Mouse (Mus musculus) limb, embryonic 14.5 days (tissue): ENCODE data around the gene Mars2. TPM values are rescaled to one million over a fixed set of nuclear protein-coding genes. Genes with fewer than 3 reads are reported as not detected.

Experiments used
- ATAC-seq: fragments of 200-750 bp; cut with Nextera tagmentation; 2 replicates; pipeline ENCODE4 v1.8.0; 2017; ENCODE audit warnings: low read depth, moderate number of reproducible peaks, moderate TSS enrichment; ENCODE audit not compliant: low FRiP score
- DNase-seq: peaks from one replicate; pipeline ENCODE4 v3.0.0-alpha.2; 2015; ENCODE audit warnings: low spot score
- H3K27ac ChIP-seq: fragments of 300-500 bp; sonication (generic); replicated peaks from 2 replicates; pipeline ENCODE4 v1.5.1; 2014; ENCODE audit warnings: low read depth, mild to moderate bottlenecking, low read length, moderate library complexity, mixed read lengths
- H3K27me3 ChIP-seq: fragments of 300-500 bp; sonication (generic); 2 replicates; pipeline ENCODE4 v1.6.1; 2014; ENCODE audit warnings: low read length, mixed read lengths; ENCODE audit not compliant: control insufficient read depth, insufficient read depth
- H3K36me3 ChIP-seq: fragments of 300-500 bp; sonication (generic); 2 replicates; pipeline ENCODE4 v1.6.1; 2014; ENCODE audit warnings: mild to moderate bottlenecking, low read length, moderate library complexity, mixed read lengths; ENCODE audit not compliant: control insufficient read depth, insufficient read depth
- H3K4me1 ChIP-seq: fragments of 300-500 bp; sonication (generic); 2 replicates; pipeline ENCODE4 v1.6.1; 2014; ENCODE audit warnings: antibody characterized with exemption, low read length, mixed read lengths; ENCODE audit not compliant: control insufficient read depth, insufficient read depth
- H3K4me2 ChIP-seq: fragments of 300-500 bp; sonication (generic); replicated peaks from 2 replicates; pipeline ENCODE4 v1.6.1; 2014; ENCODE audit warnings: low read depth, mild to moderate bottlenecking, low read length, moderate library complexity; ENCODE audit not compliant: severe bottlenecking
- H3K4me3 ChIP-seq: fragments of 300-500 bp; sonication (generic); replicated peaks from 2 replicates; pipeline ENCODE4 v1.5.1; 2014; ENCODE audit warnings: low read length
- H3K9ac ChIP-seq: fragments of 300-500 bp; sonication (generic); 2 replicates; pipeline ENCODE4 v1.6.1; 2014; ENCODE audit warnings: mild to moderate bottlenecking, low read depth, low read length, moderate library complexity; ENCODE audit not compliant: severe bottlenecking
- H3K9me3 ChIP-seq: fragments of 300-500 bp; sonication (generic); 2 replicates; pipeline ENCODE4 v1.6.1; 2016; ENCODE audit warnings: low read length; ENCODE audit not compliant: control insufficient read depth
- POLR2A ChIP-seq: fragments of 200-500 bp; IDR thresholded peaks from 2 replicates; pipeline ENCODE4 v1.8.0; 2012; ENCODE audit warnings: inconsistent platforms, mild to moderate bottlenecking, moderate library complexity, borderline replicate concordance; ENCODE audit not compliant: insufficient read depth, insufficient read length; ENCODE audit errors: extremely low read depth
- WGBS: fragments of 180-500 bp; shearing (Covaris S2); extraction: QIAGEN DNeasy Blood & Tissue Kit; methylation state at CpG from one replicate; pipeline ENCODE4 v1.1.7; 2014; 5-methylcytosine and 5-hydroxymethylcytosine counted together
- polyA plus RNA-seq, 2 experiments: library from polyadenylated mRNA; depleted of rRNA in 1 of 2; stranded (reverse) in 1 of 2; unstranded in 1 of 2; fragments of >200 nt; fragmentation: Nextera tagmentation in 1 of 2; extraction: Ambion mirVana in 1 of 2; gene quantifications; 2 replicates each; pipeline versions ENCODE4 v1.2.1 to v1.2.3; 2012 to 2014

Mars2 gene
- polyA plus RNA-seq, 2 experiments, result 2.4 to 2.9 TPM

DNA sequence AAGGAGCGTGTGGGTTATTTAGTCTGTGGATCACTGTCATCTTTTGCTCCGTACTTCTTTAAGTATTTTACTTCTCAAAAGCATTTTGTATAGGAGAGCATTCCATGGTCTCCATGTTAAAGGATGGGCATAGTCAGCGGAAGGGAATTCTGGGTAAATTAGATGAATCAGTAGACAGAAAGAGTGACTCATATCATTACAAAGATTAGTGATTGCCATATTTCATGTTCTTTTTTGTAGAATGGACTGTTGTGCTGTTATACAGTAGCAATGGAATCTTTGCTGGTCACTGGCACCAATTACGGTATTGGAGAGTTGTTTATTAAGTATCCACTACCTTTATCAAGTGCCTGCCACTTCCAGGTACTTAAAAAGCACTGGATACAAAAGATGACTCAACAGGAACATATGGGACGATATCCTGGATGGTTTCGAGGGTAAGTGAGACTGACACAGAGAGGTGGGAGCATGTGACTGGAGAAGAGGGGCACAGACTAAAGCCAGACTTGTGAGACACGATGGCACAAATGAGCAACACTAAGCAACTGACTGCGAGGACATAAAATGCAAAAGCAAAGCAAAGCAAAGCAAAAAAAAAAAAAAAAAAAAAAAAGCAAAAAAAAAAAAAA, 8.6 kb upstream of the Mars2 start:
- Histone ChIP-seq H3K4me2 (no peak overlapping the region), H3K27me3 (no peaks in the 10 kb centered on the region), H3K4me3 (no peak overlapping the region), H3K27ac (no peak overlapping the region), H3K4me1 (peaks cover 13% of the 10 kb centered on the region; the same call in 1 of the 2 replicates), H3K36me3 (no peaks in the 10 kb centered on the region), H3K9me3 (no peaks in the 10 kb centered on the region), H3K9ac (no peak overlapping the region)
- no peak for ATAC-seq
- DNase-seq, result no peak
- whole genome bisulfite sequencing, result 86% methylated on average over 8 of the region's 8 CpGs
- no peak for TF ChIP-seq POLR2A

DNA sequence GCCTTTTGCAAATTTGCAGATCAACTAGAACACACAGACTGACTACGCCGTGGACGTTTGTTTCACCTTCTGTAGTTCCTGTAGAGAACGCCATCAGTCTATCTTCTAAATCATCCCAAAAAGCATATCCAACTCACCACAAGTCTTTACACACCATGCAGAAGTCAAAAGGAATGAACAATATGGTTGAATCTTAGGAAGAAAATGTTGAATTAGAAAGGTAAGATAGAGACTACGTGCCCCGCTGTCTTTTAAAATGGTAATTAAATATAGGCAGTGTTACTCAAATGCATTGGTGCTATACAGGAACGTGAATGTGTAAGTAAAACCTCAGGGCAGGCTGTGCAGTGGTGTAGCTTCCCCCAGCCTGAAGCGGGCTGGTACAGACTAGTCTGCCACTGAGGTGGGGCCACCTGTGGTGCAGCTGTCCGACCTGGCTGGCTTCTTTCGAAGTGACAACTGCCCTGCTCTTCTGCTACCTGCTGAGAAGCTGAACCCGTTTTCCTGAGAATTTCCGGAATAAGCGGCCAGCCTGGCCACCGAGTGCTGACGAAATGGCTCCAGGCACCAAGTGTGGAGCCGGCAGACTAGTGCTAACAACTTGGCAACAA, 2.0 kb upstream of the Mars2 start:
- WGBS, result 51% methylated on average over 16 of the region's 16 CpGs
- peaks cover 14% of the 10 kb centered on the region for H3K4me1 ChIP-seq
- no peak overlapping the region for H3K4me2 ChIP-seq
- no peak for TF ChIP-seq POLR2A
- H3K27ac ChIP-seq, result no peak overlapping the region
- H3K9ac ChIP-seq, result no peak overlapping the region
- H3K9me3 ChIP-seq, result no peaks in the 10 kb centered on the region
- no peak overlapping the region for H3K4me3 ChIP-seq
- H3K36me3 ChIP-seq, result no peaks in the 10 kb centered on the region
- no peaks in the 10 kb centered on the region for H3K27me3 ChIP-seq
- DNase-seq (no peak), ATAC-seq (no peak)

DNA sequence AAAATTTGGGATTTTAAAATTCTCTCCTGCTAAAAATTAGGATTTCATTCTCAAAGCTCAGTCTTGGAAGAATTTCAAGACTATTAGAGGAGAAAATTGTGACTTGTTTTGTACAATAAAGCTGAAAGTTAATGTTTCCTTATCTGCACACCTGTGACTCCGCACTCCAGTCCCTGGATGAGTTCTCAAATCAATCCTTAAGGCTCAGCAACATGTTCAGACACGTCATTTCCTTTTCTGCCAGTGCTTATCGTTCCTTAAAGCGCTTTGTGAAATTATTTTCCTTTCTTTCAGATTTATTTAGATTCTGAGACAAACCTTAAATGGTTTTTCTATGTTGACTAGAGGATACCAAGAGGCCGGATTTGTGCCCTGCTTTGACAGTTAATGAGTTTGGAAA, 490 bp upstream of the Mars2 start:
- Histone ChIP-seq H3K9me3 (no peaks in the 10 kb centered on the region), H3K9ac (peak overlapping the region; percentile 43; the same call in 1 of the 2 replicates), H3K27me3 (no peaks in the 10 kb centered on the region), H3K27ac (no peak overlapping the region), H3K4me3 (peak overlapping the region; percentile 73), H3K36me3 (no peaks in the 10 kb centered on the region), H3K4me1 (peaks cover 14% of the 10 kb centered on the region), H3K4me2 (peak overlapping the region; percentile 87)
- WGBS, result 33% methylated on average over 5 of the region's 5 CpGs
- TF ChIP-seq POLR2A, result no peak
- ATAC-seq, result no peak
- no peak for DNase-seq

DNA sequence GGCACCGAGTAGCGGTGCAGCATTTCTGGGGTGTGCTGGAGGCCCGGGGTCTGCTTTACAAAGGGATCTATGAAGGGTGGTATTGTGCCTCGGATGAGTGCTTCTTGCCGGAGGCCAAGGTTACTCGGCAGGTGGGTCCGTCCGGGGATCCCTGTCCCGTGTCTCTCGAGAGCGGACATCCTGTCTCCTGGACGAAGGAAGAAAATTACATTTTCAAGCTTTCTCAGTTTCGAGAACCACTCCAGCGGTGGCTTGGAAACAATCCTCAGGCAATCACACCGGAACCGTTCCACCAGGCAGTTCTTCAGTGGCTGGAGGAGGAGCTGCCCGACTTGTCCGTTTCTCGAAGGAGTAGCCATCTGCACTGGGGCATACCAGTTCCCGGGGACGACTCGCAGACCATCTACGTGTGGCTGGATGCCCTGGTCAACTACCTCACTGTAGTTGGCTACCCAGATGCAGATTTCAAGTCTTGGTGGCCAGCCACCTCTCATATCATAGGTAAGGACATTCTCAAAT, 725 bp downstream of the Mars2 start:
- ATAC-seq, result peak; percentile 35; the same call in 1 of the 2 replicates
- no peak for TF ChIP-seq POLR2A
- peak overlapping the region; percentile 87 for H3K4me2 ChIP-seq
- 0% methylated on average over 23 of the region's 23 CpGs for WGBS
- no peaks in the 10 kb centered on the region for H3K36me3 ChIP-seq
- H3K4me1 ChIP-seq, result peaks cover 14% of the 10 kb centered on the region
- DNase-seq, result no peak
- H3K27me3 ChIP-seq, result no peaks in the 10 kb centered on the region
- H3K27ac ChIP-seq, result no peak overlapping the region
- peak overlapping the region; percentile 73 for H3K4me3 ChIP-seq
- H3K9ac ChIP-seq, result peak overlapping the region; percentile 67
- no peaks in the 10 kb centered on the region for H3K9me3 ChIP-seq

DNA sequence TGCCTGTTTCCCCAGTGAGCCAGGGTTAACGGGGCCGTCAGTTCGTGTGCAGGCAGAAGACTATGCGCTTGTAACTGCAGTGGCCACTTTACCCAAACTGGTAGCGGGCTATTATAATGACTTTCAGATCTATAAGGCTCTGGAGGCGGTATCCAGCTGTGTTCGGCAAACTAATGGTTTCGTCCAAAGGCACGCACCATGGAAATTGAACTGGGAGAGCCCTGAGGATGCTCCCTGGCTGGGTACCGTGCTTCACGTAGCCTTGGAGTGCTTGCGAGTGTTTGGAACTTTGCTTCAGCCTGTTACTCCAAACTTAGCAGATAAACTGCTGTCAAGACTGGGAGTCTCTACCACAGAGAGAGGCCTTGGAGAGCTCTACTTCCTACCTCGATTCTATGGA, 1.5 kb downstream of the Mars2 start:
- DNase-seq (no peak), ATAC-seq (no peak)
- Histone ChIP-seq H3K4me3 (peak overlapping the region; percentile 73), H3K9ac (peak overlapping the region; percentile 67), H3K9me3 (no peaks in the 10 kb centered on the region), H3K27me3 (no peaks in the 10 kb centered on the region), H3K4me2 (peak overlapping the region; percentile 87), H3K27ac (no peak overlapping the region), H3K36me3 (no peaks in the 10 kb centered on the region), H3K4me1 (peaks cover 14% of the 10 kb centered on the region)
- WGBS, result 19% methylated on average over 13 of the region's 13 CpGs
- no peak for TF ChIP-seq POLR2A
